Mouse (Mus musculus) thymus, postnatal 10 days (tissue): ENCODE measurements at regions not wholly inside any gene's neighbourhood (a gene's known extent, or its start where the extent isn't known, plus 50 kb on each side); places are given as distances from the start of the nearest gene placed in this dataset.

Source experiments
- DNase-seq, 2 experiments: peaks; one replicate each; pipeline ENCODE4 v3.0.0; 2021; ENCODE audit warnings: low spot score in 2 of 2

DNA sequence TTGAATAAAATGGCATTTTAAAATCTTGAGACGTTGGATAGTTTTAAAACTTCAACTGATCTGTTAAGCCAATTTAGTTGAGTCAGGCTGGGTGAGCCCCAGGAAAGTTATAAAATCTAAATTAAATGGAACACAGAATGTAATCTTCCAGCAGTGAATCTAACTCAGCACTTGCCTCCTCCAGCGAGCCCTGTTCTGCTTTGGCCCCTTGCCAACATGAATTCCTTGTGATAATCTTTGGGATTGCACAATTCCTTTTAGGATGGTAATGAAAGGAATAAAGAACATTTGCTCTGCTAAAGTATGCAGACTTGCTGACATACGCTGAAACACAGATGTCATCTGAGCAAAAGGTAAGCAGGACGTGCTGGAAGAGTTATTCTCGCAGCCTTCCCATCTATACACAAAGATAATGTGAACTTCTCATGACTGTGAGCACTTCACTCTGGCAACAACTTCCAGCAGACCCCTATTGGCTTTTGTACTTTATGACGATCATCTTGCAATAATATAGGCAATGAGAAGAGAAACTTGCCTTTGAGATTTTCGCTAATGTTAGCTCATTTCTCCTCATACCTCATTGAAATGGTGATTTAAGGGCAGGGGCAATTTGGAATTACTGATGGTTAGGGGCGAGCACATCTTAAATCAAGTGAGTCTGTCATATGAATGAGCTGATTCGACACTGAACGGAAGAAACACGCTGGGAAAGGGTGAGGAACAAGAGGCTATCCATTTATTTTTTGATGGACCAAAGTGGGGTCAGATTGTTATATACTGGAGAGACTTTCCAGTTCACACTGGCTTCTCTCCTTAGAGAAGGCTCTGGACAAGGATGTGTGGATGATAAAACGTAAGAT, 216.3 kb upstream of the Pdzrn3 start:
- DNase-seq, result no peak

DNA sequence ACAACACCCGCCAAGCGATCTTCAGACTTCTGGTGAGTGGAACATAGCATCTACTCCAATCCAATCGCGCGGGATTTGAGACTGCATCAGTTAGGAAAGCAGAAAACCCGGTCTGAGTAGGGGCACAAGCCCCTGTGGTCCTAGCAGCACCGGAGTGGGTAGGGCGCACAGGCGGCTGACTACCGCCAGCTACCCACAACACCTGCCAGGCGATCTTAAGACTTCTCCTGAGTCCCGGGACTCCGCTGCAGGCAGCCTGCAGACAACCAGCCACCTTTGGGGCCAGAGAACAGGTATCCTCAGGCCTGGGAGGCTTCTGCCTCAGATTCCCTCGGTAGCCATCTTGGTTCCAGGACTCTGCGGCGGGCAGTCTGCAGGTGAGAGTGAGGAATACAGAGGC, 208.2 kb upstream of the Pdzrn3 start:
- no peak for DNase-seq

DNA sequence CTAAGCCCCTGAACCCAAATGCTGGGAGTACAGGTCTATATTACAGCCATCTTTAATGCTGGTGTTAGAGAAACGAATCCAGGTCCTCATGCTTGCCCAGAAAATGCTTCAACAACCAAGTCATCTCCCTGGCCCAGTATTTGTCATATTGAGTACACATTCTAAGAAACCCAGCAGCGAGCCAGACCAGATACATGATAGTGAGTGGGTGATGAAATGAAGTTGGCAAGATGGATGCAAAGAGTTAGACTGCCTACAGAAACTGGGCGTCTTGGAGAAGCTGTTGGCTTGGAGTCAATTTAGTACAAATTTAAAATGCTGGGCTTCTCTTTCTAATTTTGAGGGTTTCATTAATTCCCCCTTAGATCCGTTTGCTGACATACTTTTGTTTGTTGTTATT, 203.1 kb upstream of the Pdzrn3 start:
- no peak for DNase-seq

DNA sequence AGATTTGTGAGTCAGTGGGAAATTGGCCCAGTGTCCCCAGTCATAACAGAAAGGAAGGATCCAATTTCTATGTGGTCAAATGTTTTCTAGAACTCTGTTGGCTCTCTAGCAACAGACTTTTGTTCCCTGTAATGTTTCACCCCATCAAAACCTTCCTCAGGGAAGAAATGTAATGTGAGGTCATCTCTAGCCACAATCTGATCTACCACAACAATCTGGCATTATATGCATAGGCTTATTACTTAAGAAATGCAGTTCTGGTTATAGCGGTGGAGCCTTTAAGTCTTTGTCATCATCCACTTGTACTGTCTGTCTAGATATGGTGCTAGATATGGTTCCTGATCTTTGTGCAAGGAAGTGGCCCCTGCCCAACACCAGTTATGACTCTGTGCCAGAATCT, 178.4 kb upstream of the Pdzrn3 start:
- DNase-seq, result no peak

DNA sequence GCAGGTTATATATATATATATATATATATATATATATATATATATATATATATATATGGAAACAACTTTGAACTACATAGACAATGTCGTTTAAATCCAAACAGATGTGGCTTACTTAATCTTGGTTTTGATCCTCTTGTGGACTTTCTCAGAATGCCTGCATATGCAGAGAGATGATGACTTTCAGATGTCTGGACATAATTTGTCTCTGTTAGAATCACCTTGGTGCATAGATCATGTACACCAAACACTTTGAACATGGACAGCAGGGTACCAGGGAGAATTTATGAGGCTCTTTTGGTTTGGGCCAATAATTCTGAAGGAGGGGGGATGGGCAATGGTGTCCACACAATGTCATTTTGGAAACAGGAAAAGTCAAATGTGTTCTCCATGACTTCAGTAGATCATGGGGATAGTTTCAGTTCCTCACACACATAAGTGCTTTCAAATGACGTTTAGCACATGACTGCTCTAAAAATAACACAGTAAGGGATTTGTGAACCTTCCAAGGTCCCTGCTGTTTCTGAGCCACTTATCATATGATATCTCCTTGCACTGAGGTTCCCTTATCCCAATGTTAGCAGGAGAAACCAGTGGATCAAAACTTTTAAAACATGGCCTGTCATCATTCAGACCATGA, 177.4 kb upstream of the Pdzrn3 start:
- no peak for DNase-seq

DNA sequence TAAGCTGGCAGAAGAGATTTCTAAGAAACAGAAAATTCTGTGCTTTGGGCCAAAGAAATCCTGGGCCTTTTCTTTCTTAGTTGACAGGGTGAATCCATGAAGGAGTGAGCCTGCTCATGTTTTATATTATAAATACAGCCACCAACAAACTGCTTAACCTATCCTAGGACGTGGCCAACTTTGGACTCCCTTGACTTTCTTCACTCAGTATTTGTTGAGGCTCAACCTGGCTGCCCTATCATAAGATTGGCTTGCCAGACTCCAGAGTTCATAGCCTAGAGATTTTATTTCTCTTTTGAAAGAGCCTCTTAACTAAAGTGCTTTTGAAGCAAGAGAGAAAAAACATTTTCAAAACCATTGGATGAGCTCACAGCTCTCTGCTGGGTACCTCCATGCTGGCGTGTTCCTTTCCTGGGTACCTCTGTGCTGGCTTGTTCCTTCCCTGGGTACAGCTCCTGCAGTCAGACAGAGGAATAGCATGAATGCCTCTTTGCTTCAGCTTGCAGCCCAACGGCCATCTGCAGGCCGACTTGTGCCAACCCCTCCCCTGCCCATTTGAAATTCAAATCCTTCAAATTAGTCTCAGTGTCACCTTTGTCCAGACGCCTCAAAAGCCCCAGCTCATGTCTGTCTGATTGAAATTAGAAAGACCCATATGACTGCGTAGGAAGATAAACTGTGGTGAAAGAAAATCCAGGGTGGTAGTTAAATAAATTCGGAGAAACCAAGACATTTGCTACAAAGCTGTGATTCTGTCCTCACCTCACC, 173.0 kb upstream of the Pdzrn3 start:
- DNase-seq, result no peak

DNA sequence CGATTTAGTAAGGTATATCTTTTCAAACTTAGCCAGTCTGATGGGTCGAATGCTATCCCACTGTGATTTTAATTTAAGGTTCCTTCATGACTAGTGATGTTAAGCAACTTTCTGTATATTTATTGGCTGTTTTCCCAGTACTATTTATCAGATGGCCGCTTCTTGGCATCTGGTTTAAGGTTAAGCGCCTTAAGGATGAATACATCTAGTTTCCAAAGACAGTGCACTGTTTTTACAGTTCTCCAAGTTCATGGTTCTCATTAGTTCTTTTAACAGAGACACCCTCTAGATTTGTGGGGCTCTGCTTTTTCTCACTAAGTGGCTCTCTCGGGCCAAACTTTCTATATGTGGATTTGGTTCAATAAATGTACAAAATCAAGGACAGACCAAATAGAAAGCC, 159.9 kb upstream of the Pdzrn3 start:
- DNase-seq, result no peak

DNA sequence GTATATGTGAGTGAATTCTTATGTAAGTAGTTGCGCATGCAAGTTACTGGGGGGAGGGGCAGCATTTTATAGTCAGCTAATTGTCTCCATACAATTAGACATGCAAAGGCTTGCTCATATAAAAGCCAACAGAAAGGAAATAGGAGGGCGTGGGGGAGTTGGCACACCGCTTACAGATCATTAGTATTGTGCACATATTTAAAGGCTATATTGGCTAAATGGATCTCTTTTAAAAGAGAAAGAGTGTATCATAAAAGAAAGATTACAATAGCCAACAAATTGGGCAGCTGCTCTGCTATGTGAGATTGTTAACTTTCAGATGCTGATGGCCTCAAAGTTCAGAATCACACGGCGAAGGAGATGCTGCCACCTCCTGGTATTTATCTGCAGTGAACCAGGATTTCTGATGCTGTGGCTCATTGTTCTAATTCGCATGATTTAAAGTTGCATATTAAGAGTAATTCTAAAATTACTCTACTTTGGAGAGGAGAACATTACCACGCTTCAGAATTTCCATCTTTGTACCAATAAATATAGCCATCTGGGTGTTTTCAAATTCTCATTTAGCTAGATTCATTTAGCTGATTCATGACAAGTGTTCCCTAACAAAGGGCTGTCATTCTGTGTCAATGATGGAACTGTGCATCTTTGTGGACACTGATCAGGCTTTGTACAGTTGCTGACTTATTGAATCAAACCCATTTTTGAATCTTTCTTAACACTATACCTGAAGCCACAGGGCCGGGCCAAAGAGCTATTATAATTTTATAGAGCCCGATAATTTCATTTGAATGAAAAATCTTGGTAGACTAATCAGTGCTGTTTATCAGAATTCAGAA, 156.7 kb upstream of the Pdzrn3 start:
- DNase-seq, result no peak

DNA sequence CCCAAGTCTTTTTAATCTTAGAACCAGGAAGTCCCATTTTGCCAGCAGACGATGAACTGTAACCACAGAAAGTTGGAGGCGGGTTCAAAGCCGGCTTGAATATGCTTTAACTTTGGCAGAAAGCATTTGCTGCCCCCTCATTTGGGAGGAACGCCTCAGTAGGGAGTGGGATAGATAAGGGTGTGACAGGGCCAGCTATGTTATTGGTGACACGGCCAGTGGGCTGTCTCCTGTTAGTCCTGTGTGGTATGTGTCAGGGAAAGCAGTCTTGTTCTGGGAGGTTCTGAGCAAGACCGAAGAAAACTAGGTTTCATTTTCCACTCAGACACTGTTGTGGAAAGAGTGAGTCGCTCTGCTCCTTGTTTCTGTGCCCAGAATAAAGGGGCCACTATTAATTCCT, 154.7 kb upstream of the Pdzrn3 start:
- DNase-seq, result no peak

DNA sequence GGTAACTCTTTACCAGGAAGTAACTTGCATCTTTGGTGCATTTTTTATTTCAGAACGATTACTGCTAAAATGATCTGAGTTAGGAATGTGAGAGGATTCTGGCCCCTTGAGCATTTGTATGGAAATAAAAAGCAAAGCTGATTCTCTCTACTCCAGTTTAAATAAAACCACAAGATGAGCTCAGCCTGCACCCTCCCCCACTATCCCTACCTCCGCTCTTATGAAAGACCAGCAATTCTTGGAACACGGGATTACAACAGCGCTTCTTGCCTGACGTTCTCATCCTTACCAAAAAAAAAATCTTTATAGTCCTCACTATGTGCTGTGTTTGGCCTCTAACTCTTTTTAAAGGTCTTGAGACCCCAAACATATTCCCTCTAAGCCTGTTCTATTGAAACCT, 154.2 kb upstream of the Pdzrn3 start:
- DNase-seq, result no peak

DNA sequence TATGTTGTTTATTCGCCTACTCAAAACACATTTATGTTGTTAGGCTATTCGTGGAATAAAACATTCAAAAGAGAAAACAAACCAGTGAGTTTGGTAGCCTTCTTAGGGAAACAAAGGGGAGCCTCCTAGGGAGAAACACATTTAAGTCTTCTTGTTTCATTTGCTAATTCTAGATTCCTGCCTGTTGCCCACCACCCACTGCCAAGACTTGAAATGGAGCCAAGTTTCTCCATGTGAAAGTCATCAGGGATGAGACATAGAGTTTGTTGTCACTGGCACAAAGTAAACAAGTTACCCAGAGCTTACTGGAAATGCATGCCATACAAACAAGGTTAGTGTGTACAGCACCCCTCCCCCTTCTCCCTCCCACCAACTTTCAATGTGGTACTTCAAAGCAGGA, 147.4 kb upstream of the Pdzrn3 start:
- no peak for DNase-seq

DNA sequence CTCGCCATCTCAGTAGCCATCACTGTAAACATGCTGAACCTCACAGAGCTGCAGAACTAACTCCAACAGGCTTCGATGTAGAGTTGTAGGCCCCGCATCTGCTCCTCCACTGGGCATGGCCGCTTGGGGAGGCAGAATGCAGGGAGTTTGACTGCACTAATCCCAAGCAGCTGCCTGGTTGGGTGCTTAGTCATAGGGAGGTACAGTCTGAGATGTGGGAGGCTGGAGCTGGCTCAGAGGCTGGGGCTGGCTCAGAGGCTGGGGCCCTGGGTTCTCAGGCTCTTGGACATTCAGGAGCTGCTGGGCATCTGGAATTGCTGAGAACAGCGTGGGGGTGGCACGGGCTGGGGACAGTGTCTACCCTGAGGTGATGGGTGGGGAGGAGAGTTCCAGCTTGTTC, 143.6 kb upstream of the Pdzrn3 start:
- no peak for DNase-seq

DNA sequence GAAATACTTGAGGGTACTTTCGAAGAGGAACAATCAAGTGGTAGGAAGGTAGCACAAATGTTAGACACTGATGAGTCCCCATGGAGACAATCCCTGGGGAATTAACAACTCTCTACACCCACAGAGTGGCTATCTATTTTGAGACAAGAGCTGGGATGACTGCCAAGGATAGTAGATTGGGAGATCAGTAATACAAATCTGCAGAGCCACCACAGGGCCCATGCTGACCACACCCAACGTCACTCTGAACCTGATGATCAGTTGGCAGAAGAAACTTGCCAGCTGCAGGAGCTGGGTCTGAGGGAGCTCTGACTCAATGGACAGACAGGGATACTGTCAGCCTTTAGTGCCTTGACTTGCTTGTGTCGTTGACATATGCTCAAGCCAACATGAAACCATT, 143.1 kb upstream of the Pdzrn3 start:
- DNase-seq, result no peak

DNA sequence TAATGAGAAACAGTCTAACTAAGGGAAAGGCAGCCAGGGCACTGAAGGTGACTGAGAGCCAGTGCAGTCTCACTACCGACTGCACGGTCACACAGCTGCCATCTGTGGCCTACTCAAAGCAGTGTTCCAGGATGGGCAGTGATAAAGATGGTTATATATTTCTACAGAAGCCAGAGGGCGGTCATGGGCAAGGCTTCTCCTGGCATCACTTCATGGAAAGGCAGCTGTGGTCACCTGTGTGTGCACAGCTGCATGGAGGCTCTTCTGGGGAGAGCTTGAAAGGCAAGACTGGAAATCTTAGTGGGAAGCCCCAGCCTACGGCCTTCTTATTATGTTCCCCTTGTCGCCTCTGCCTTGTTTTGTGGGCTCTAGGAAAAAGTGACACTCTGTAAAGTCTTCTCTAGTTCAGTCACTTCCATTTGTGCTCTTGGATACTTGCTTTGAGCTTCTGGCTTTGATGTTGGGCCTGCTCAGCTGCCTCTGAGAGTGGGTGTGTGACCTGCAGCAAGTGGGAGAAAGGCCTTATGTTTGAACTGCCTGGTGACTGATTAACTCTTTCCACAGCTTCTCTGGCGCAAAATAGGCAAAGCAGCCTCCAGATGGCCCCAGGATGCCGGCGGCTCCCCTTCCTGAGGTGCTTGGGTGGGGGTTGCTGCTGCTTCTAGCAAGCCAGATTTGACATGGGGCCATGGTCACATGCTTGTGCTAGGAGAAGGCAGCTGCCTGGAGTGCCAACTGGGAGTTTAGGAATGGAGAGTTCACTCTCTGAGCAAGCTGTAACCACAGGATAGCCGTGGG, 141.4 kb upstream of the Pdzrn3 start:
- DNase-seq, result no peak

DNA sequence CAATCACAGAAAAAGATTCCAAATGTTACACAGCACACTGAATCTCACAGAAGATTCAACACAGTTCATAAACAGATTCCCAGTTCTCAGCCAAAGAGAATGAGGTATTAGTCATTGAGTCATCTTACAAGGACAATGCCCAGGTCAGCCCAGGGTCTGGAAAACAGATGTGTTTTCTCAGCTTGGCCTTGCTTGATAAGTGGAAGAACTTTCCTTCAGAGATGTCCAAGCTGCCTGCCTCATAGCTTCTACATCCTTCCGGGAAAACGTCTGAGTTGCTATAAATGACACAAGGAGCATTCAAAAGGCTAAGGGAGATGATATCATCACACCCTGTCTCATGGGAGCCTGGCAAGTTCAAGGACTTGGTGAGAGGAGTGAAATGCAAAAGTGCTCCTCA, 139.9 kb upstream of the Pdzrn3 start:
- no peak for DNase-seq

DNA sequence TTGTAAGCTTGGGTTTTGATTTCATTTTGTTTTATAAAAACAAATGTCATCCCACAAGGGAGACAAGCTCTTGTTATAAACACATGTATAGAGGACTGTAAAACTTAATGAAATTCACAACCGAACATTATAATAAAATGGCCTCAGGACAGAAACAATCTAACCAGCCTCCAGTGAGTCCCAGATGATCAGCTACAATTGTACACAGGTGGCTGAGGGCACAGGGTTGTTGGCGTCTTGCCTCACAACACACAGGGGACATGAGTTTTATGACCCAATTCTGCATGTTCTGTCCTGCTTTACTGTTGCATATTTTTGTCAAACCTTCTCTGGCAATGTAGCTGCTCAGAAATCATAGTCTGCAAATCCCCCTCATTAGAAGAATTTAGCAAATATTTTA, 136.0 kb upstream of the Pdzrn3 start:
- DNase-seq, result no peak

DNA sequence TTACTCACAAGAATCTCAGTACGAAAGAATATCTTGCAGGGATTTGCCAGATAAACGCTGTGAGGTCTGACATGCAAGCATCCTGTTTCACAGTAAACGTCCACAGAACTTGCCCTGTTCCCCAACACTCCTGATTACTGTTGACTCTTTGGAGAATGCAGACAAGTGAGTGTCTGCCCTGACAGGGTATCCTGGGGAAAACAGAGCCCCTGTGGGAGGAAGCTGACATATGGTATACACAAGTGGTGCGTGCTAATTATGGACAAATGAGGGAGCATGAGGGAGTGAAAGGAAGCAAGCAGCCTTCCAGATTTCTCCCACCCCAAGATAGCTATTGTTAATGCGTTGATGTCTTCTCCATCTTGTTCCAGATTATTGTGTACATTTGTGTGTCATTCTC, 124.5 kb upstream of the Pdzrn3 start:
- no peak for DNase-seq

DNA sequence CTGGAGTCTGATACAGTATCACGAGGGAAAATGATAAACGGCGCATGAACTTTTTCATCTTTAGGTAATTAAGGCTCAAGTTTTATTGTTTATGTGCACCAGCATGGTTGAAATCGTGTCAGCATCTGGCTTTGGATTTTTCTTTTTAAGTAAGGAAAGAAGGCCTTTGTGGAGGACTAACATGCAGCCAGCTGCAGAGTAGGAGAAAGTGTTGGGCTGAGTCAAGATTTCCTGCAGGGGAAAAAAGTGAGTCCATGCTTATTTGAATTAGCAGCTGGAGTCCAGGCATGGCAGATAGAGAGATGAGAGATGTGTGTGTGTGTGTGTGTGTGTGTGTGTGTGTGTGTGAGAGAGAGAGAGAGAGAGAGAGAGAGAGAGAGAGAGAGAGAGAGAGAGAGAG, 124.0 kb upstream of the Pdzrn3 start:
- DNase-seq, result no peak

DNA sequence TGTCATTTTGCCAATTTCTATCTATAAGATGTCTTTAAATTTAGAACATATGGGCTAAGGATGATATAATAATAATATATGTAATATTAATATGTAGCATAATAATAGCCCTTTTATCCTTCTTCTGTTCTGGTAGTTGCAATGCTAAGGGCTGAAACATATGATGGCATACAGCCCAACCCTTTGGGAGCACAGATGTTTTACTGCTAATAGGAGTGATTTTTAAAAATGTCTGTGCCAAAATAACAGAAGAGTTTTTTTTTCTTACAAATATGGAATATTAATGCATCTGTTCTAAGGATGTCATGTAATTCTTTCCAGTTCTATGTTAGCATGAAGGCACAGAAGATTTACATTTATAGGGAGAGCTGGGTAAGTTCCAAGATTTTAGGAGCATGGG, 122.5 kb upstream of the Pdzrn3 start:
- no peak for DNase-seq

DNA sequence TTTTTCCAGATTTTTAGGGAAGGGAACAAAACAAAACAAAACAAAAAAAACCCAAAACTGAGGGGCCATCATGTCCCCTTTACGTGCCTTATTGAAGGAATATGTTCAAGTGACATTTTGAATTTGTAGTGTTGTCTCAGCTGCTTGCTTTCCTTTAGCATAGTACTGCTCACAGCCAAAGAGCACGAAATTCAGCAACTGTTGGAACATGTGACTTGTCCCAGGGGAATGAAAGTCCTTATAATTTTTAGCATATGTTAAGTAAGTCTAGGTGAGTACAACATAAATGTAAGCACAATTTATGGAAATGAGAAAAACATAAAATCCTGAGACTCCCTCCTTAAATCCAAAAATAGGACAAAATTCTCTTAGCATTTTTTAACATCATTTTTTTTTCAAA, 110.8 kb upstream of the Pdzrn3 start:
- no peak for DNase-seq
